Mouse (Mus musculus) mouse embryonic stem cell (cell line): ENCODE results near the gene Rapgef3.

Experiments used
- in situ Hi-C, 2 experiments: fragments of 300-500 bp; cut with MboI; formaldehyde crosslinking; loops; 1 replicate in 1 of 2; 3 replicates in 1 of 2; pipeline ENCODE4 v1.14.3; 2019 to 2020; ENCODE audit warnings: low sequenced_read_pairs in 2 of 2, low pct_unique_long_range_greater_than_20kb in 1 of 2, mixed read lengths in 1 of 2; ENCODE audit not compliant: unreplicated experiment in 1 of 2

Gene Rapgef3

DNA sequence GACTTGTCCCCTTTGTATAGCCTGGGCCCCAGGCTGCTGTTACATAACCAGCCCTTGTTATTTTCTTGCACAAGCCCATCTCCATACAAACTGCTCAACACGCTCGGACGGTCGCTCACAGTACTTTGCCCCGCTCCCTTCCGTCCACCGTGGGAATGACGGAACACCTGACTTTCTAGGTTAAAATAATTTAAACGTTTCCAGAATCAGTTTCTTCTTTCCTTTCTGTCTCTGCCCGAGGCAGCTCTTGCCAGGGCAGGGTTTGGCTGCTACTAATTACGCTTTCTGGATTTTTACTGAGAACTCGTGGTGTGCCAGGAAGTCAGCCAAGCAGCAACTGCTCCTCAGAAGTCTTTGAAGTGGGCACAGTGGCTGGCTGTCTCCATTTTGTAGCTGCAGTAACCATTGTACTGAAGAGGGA lies 12.8 kb upstream of the Rapgef3 start:
- in situ Hi-C loops, result no loop called here

- in situ Hi-C loops, result no loop called here
Observed at GRCm38 (mm10) chr15:97779576-97779975, 11.8 kb upstream of the Rapgef3 start.

GRCm38 (mm10) chr15:97778311-97779098 lies 10.7 kb upstream of the Rapgef3 start, which contains the start of gene Slc48a1:
Gene Slc48a1, plus strand, starts transcription at chr15:97778520.
- in situ Hi-C loops, result no loop called here

DNA sequence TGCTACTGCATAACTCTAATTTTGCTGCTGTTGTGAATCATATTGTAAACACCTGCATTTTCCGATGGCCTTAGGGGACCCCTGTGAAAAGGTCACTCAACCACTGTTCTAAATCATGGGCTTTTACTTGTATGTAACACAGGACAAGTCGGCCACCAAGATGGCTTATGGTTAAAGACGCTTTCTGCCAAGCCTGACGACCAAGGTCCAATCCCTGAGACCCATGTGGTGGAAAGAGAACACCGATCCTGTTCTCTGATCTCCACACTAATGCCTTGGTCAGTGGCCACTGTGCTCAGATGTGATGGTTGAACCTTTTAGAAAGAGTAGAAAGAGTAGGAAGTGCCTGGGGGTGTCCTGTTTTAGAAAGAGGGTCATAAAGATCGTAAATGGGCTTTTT lies 9.1 kb upstream of the Rapgef3 start:
- in situ Hi-C loops, result no loop called here

DNA sequence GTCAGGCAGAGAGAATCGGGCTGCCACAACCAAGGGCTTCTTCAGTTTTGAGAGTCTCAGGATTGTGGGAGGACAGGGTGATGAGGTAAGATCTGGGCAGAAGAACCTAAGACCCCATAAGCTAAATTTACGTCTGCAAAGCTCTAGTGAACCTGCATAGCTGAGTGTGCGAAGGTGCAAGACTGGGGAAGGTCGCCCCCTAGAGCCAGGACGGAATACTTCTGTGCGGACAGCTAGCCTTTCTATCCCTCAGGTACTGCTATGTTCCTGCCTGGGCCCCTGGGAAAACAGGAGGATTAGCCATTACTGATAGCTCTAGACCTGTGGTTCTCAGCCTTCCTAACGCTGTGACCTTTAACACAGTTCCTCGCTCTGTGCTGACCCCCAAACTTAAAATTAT lies 8.7 kb upstream of the Rapgef3 start:
- in situ Hi-C loops, result no loop called here

GRCm38 (mm10) chr15:97773961-97774370 lies 6.2 kb upstream of the Rapgef3 start:
- in situ Hi-C loops, result no loop called here

DNA sequence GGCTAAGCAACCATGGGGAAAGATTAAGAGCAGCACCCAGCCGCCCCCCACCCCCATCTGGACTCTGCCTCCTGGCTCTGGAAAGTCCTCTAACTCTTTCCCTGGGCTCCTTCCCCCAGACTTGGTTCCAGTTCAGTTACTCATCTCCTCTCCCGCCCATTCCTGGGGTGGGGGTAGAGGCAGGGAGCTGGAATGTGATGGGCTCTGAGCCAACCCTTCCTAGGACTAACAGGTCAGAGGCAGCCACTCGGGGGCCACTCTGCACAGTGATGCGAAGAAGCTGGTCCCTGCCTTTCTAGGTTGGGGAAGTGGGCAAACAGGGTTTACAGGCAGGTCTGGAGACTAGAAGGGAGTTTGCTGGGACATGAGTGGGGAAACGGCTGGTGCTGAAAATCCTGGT lies 5.3 kb upstream of the Rapgef3 start:
- in situ Hi-C loops, result no loop called here

DNA sequence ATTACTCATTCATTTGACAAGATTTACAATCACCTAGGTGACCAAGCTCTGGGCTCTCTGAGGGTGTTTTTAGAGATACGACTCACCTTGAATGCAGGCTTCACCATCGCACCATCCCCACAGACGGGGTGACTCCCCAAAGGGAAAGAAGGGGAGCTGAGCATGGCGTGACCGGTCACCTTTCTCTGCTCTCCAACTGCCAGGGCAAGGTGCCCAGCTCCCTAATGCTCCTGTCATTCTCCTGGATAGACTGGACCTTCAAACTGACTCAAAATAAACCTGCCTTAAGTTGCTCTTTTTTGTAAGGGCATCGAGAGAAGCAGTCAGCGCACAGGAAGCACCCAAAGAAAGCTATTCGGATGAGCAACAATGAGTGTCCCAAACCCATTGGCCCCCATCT lies 2.5 kb upstream of the Rapgef3 start:
- in situ Hi-C loops, result no loop called here

DNA sequence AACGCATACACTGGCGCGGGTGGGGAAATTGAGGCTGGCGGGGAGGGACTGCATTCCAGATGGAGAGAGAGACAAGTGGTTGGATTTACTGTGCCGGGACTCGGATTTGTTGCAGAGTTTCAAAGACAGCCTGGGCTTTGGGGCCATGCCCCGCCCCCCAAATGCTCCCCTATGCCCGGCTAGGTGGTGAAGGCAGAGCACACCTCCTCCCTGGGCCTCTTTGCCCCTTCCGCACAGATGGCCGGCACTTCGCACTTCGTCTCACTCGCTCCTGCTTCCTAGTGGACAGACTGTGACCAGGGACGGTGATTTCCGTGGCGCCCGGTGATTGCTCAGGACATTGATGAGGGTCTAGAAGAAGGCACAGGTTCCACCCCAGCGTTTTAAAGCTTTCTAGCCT lies 420 bp upstream of the Rapgef3 start:
- in situ Hi-C loops, result no loop called here

- in situ Hi-C loops, result no loop called here
Observed at GRCm38 (mm10) chr15:97766594-97767279, 1.0 kb downstream of the Rapgef3 start.

- in situ Hi-C loops, result no loop called here
Observed at GRCm38 (mm10) chr15:97766194-97766593, 1.6 kb downstream of the Rapgef3 start.

- in situ Hi-C loops, result no loop called here
Observed at GRCm38 (mm10) chr15:97765090-97765794, 2.5 kb downstream of the Rapgef3 start.

GRCm38 (mm10) chr15:97764532-97764931 lies 3.2 kb downstream of the Rapgef3 start:
- in situ Hi-C loops, result no loop called here

- in situ Hi-C loops, result no loop called here
Observed at GRCm38 (mm10) chr15:97763256-97764049, 4.3 kb downstream of the Rapgef3 start.

- in situ Hi-C loops, result no loop called here
Observed at GRCm38 (mm10) chr15:97762733-97763132, 5.0 kb downstream of the Rapgef3 start.

GRCm38 (mm10) chr15:97761438-97761837 lies 6.3 kb downstream of the Rapgef3 start:
- in situ Hi-C loops, result no loop called here

DNA sequence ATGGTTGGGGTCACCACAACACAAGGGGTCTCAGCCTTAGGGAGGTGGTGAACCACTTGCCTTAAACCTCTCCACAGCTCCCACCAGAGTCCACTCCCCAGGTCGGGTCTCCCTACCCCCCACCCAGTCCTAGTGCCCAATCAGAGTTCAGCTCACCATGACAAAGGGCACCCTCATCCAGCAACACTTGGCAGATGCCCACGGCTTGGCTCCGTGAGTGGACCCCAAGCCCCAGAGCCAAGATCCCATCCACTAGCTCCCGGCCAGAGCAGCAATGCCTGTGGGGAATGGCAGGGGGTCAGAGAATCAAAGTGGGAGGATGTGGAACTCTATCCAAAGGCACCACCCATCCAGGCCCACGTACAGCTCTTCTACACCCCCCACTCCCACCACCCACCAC lies 6.8 kb downstream of the Rapgef3 start:
- in situ Hi-C loops, result no loop called here

DNA sequence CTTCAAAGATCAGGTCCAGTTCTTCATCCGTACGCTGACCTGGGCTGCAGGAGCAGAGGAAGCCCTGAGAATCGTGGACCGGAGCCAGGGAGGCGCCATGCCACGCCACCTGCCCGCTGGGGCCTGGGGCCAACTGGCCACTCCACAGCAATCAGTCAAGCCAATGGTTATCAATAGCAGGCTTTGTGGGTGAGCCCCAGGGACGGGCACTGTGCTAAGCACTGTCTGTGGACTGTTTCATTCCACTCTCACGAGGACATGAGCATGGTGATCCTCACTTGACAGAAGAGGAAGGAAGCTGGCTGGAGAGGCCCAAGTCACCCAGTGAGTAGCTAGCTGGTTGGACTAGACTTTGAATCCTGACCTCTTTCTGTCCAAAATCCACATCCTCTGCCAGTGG lies 7.8 kb downstream of the Rapgef3 start:
- in situ Hi-C loops, result no loop called here

DNA sequence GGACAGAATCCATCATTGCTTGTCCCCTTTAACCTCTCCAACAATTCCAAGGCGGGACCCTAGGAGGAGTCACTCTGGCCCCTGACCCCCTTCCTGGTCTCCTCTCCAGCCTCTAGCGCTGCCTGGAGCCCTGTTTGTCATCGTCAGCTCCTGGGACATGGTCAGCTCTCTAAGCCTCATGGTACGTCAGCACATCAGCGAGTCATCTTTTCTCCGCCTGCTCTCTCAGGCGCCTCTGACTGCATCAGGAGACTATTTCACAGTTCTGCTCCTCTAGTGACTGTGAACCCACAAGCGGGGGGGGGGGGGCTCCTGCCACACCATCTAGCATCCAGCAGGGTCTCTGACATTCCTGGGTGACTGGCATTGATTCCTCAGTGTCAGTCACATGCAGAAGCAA lies 12.4 kb downstream of the Rapgef3 start:
- in situ Hi-C loops, result no loop called here
